Mouse (Mus musculus) forebrain, postnatal 0 days (tissue): ENCODE measurements around the gene Heg1. TPM values are rescaled to one million over a fixed set of nuclear protein-coding genes. Genes with fewer than 3 reads are reported as not detected.

Source experiments
- ATAC-seq: fragments of 200-750 bp; cut with Nextera tagmentation; 2 replicates; pipeline ENCODE4 v1.8.0; 2017; ENCODE audit warnings: mild to moderate bottlenecking, moderate library complexity
- DNase-seq: peaks from one replicate; pipeline ENCODE4 v3.0.0-alpha.2; 2015
- H3K27ac ChIP-seq: fragments of 300-500 bp; sonication (generic); 2 replicates; pipeline ENCODE4 v1.5.1; 2014; ENCODE audit warnings: low read depth, mild to moderate bottlenecking, antibody characterized with exemption, low read length, moderate library complexity, mixed read lengths
- H3K27me3 ChIP-seq: fragments of 300-500 bp; sonication (generic); 2 replicates; pipeline ENCODE4 v1.6.1; 2014; ENCODE audit warnings: mild to moderate bottlenecking, low read length, mixed read lengths; ENCODE audit not compliant: insufficient read depth
- H3K36me3 ChIP-seq: fragments of 300-500 bp; sonication (generic); 2 replicates; pipeline ENCODE4 v1.6.1; 2014; ENCODE audit warnings: mild to moderate bottlenecking, moderate library complexity; ENCODE audit not compliant: insufficient read depth
- H3K4me1 ChIP-seq: fragments of 300-500 bp; sonication (generic); 2 replicates; pipeline ENCODE4 v1.6.1; 2014; ENCODE audit warnings: antibody characterized with exemption; ENCODE audit not compliant: insufficient read depth
- H3K4me2 ChIP-seq: fragments of 300-500 bp; sonication (generic); 2 replicates; pipeline ENCODE4 v1.6.1; 2014; ENCODE audit warnings: low read depth, mild to moderate bottlenecking, moderate library complexity
- H3K4me3 ChIP-seq: fragments of 300-500 bp; sonication (generic); 2 replicates; pipeline ENCODE4 v1.5.1; 2014; ENCODE audit warnings: low read depth, low read length, mixed read lengths
- H3K9ac ChIP-seq: fragments of 300-500 bp; sonication (generic); 2 replicates; pipeline ENCODE4 v1.6.1; 2014; ENCODE audit warnings: mild to moderate bottlenecking
- H3K9me3 ChIP-seq: fragments of 300-500 bp; sonication (generic); 2 replicates; pipeline ENCODE4 v1.6.1; 2016; ENCODE audit warnings: low read length
- CTCF ChIP-seq: sonication (generic); IDR thresholded peaks from 2 replicates; pipeline ENCODE4 v1.5.1; 2016; ENCODE audit warnings: antibody characterized with exemption, control low read depth, low read depth
- WGBS: fragments of 180-500 bp; shearing (Covaris S2); extraction: QIAGEN DNeasy Blood & Tissue Kit; methylation state at CpG from one replicate; pipeline ENCODE4 v1.1.7; 2014; 5-methylcytosine and 5-hydroxymethylcytosine counted together
- polyA plus RNA-seq: library from polyadenylated mRNA; unstranded; fragments of >200 nt; fragmentation: Nextera tagmentation; extraction: Ambion mirVana; gene quantifications from 2 replicates; pipeline ENCODE4 v1.2.1, GENCODE M21; 2015
- total RNA-seq: library from RNA; depleted of rRNA; stranded (reverse); fragments of >200 nt; gene quantifications from 2 replicates; pipeline ENCODE4 v1.2.3, GENCODE M21; 2014; rRNA removed

Heg1 gene
- total RNA-seq (16.2 and 19.9 TPM in 2 replicates), polyA plus RNA-seq (6.2 and 8.0 TPM in 2 replicates)

- 6% methylated on average over 56 of the region's 57 CpGs for WGBS
- Histone ChIP-seq H3K36me3 (no peaks in the 10 kb centered on the region), H3K9ac (peak within 1 kb of the TSS; percentile 81), H3K4me2 (peak within 1 kb of the TSS; percentile 98), H3K4me1 (peaks cover 10% of the 10 kb centered on the region), H3K27ac (peak within 1 kb of the TSS; percentile 58), H3K27me3 (no peaks in the 10 kb centered on the region), H3K9me3 (no peaks in the 10 kb centered on the region), H3K4me3 (peak within 1 kb of the TSS; percentile 81)
- no peak for TF ChIP-seq CTCF
- DNase-seq (peak; percentile 68), ATAC-seq (peak; percentile 88)
Observed at GRCm38 (mm10) chr16:33684162-33684702, at the start of gene Heg1. Gene Heg1, plus strand, starts transcription at chr16:33684370.

GRCm38 (mm10) chr16:33635836-33636595 is 48.2 kb upstream of the Heg1 start:
- Histone ChIP-seq H3K4me3 (no peak overlapping the region), H3K9ac (no peak overlapping the region), H3K4me1 (no peaks in the 10 kb centered on the region), H3K27me3 (no peaks in the 10 kb centered on the region), H3K27ac (no peak overlapping the region), H3K36me3 (no peaks in the 10 kb centered on the region), H3K9me3 (no peaks in the 10 kb centered on the region), H3K4me2 (no peak overlapping the region)
- DNase-seq (no peak), ATAC-seq (no peak)
- no peak for TF ChIP-seq CTCF
- WGBS: 81% methylated on average over 12 of the region's 12 CpGs

GRCm38 (mm10) chr16:33641779-33642178 is 42.4 kb upstream of the Heg1 start:
- Histone ChIP-seq H3K9me3 (no peaks in the 10 kb centered on the region), H3K4me1 (no peaks in the 10 kb centered on the region), H3K36me3 (no peaks in the 10 kb centered on the region), H3K27me3 (no peaks in the 10 kb centered on the region), H3K4me2 (no peak overlapping the region), H3K4me3 (no peak overlapping the region), H3K27ac (no peak overlapping the region), H3K9ac (no peak overlapping the region)
- DNase-seq (no peak), ATAC-seq (no peak)
- TF ChIP-seq CTCF: no peak
- 73% methylated on average over 3 of the region's 3 CpGs for WGBS

GRCm38 (mm10) chr16:33653116-33653515 is 31.1 kb upstream of the Heg1 start:
- Histone ChIP-seq H3K9me3 (0 out of 2 replicates have a peak, but pooled peaks cover 5% of the 10 kb centered on the region), H3K9ac (no peak overlapping the region), H3K4me3 (no peak overlapping the region), H3K36me3 (no peaks in the 10 kb centered on the region), H3K27ac (no peak overlapping the region), H3K27me3 (no peaks in the 10 kb centered on the region), H3K4me2 (no peak overlapping the region), H3K4me1 (no peaks in the 10 kb centered on the region)
- DNase-seq (no peak), ATAC-seq (no peak)
- WGBS: 96% methylated on average over 6 of the region's 6 CpGs
- no peak for TF ChIP-seq CTCF

GRCm38 (mm10) chr16:33655443-33655842 is 28.7 kb upstream of the Heg1 start:
- Histone ChIP-seq H3K4me2 (no peak overlapping the region), H3K4me3 (no peak overlapping the region), H3K27ac (no peak overlapping the region), H3K36me3 (no peaks in the 10 kb centered on the region), H3K4me1 (no peaks in the 10 kb centered on the region), H3K9ac (no peak overlapping the region), H3K27me3 (no peaks in the 10 kb centered on the region), H3K9me3 (no peaks in the 10 kb centered on the region)
- 89% methylated on average over 3 of the region's 3 CpGs for WGBS
- TF ChIP-seq CTCF: no peak
- no peak for DNase-seq
- no peak for ATAC-seq

GRCm38 (mm10) chr16:33657191-33657590 is 27.0 kb upstream of the Heg1 start:
- Histone ChIP-seq H3K4me2 (no peak overlapping the region), H3K4me3 (no peak overlapping the region), H3K36me3 (no peaks in the 10 kb centered on the region), H3K4me1 (no peaks in the 10 kb centered on the region), H3K27ac (no peak overlapping the region), H3K27me3 (no peaks in the 10 kb centered on the region), H3K9me3 (no peaks in the 10 kb centered on the region), H3K9ac (no peak overlapping the region)
- TF ChIP-seq CTCF: no peak
- WGBS: 93% methylated on average over 3 of the region's 3 CpGs
- ATAC-seq: no peak
- DNase-seq: no peak

- Histone ChIP-seq H3K4me2 (no peak overlapping the region), H3K36me3 (no peaks in the 10 kb centered on the region), H3K9me3 (no peaks in the 10 kb centered on the region), H3K9ac (no peak overlapping the region), H3K27me3 (no peaks in the 10 kb centered on the region), H3K4me1 (no peaks in the 10 kb centered on the region), H3K4me3 (no peak overlapping the region), H3K27ac (no peak overlapping the region)
- no peak for TF ChIP-seq CTCF
- DNase-seq: no peak
- ATAC-seq: no peak
- WGBS: over 99% methylated on average over 3 of the region's 3 CpGs
Observed at GRCm38 (mm10) chr16:33658121-33658520, 26.0 kb upstream of the Heg1 start.
